In the genomic region with DNA sequence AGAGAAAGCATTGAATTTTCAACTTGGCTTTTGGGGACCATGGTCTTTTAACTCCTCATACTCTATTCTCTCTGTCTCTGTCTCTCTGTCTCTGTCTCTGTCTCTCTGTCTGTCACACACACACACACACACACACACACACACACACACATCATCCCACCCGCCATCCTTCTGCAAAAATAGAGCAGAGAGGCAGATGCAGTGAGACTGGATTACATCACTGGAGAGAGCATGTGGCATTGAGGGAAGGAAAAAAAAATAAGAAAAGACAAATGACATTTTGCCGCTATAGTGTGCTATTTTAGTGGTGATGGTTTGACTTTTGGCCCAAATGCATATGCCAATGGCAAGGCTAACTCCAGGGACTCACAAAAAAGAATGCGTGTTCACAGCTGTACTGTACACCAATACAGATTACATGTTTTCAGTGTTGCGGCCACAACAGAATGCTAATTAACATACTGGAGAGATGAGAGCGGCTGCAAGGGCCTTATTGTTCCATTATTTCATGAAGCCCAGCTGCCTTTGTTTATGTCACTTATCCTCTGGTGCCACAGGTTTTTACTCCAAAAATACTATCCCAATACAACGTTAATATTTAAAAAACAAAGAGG, we compare ENCODE assay signal across 19 mouse cellular contexts.
A peak's percentile ranks its signal among the peaks of the same experiment; 100 is the strongest.
DNase-seq lines count a peak whose midpoint lies in the region; ATAC-seq and TF ChIP-seq lines count a peak whose summit lies in the region.
"Had no signal": no experiment of that assay in that cellular context is flagged by ENCODE, and none has a peak within 500 bp of the region (broad histone marks: within the 10 kb centered on the region; RNA-seq: fewer than 3 reads in every experiment).

No protein-coding gene starts in this region.

- peak; percentile 43 for DNase-seq in layer of hippocampus, adult 11-12 months (ENCODE audit: low spot score)
- no peak for DNase-seq in layer of hippocampus, postnatal 36 days
- no peak for DNase-seq in gastrocnemius, adult 8-10 months (ENCODE audit: low spot score in 2 of 2)
- DNase-seq: adrenal gland, adult 2 months; B cell, adult 2 months; cerebellum, postnatal 14 days; gastrocnemius, postnatal 14 days; heart, postnatal 4 days; kidney, adult 8-10 months; spleen, adult 18-20 months; thymus, postnatal 4 days had no signal

- H3K27me3 ChIP-seq in forebrain, embryonic 12.5 days: peaks cover 6% of the 10 kb centered on the region
- H3K27me3 ChIP-seq in hindbrain, embryonic 15.5 days: no peaks in the 10 kb centered on the region
- H3K27me3 ChIP-seq in midbrain, embryonic 16.5 days (ENCODE audit: control insufficient read depth, insufficient read depth, low read depth, low read length): no peaks in the 10 kb centered on the region
- H3K27me3 ChIP-seq in intestine, postnatal 0 days (replicated peaks; ENCODE audit: control insufficient read depth, insufficient read depth, low read length): 0 out of 2 replicates have a peak, but pooled peaks cover 13% of the 10 kb centered on the region

- no peak for ATAC-seq in forebrain, embryonic 12.5 days (ENCODE audit: low FRiP score)
- no peak for ATAC-seq in hindbrain, embryonic 15.5 days (ENCODE audit: low FRiP score, low read depth)
- ATAC-seq in midbrain, embryonic 16.5 days: no peak
- ATAC-seq in intestine, postnatal 0 days: no peak

- H3K9me3 ChIP-seq in forebrain, embryonic 12.5 days: no peaks in the 10 kb centered on the region
- H3K9me3 ChIP-seq in hindbrain, embryonic 15.5 days: no peaks in the 10 kb centered on the region
- H3K9me3 ChIP-seq in midbrain, embryonic 16.5 days (replicated peaks; ENCODE audit: control insufficient read depth, low read length, poor library complexity, severe bottlenecking): no peaks in the 10 kb centered on the region
- no peaks in the 10 kb centered on the region for H3K9me3 ChIP-seq in intestine, postnatal 0 days (ENCODE audit: control insufficient read depth)

- peaks cover 47% of the 10 kb centered on the region for H3K4me1 ChIP-seq in forebrain, embryonic 12.5 days
- peaks cover 37% of the 10 kb centered on the region for H3K4me1 ChIP-seq in hindbrain, embryonic 15.5 days (replicated peaks)
- peaks cover 19% of the 10 kb centered on the region for H3K4me1 ChIP-seq in midbrain, embryonic 16.5 days (ENCODE audit: control insufficient read depth, insufficient read depth, low read length)
- no peaks in the 10 kb centered on the region for H3K4me1 ChIP-seq in intestine, postnatal 0 days (replicated peaks; ENCODE audit: control insufficient read depth, insufficient read depth, low read length)

- no peak for TF ChIP-seq CTCF in intestine, postnatal 0 days (IDR thresholded peaks at IDR 0.05; ENCODE audit: low read depth)

- H3K4me3 ChIP-seq in forebrain, embryonic 12.5 days (replicated peaks): no peak overlapping the region
- H3K4me3 ChIP-seq in hindbrain, embryonic 15.5 days: no peak overlapping the region
- no peak overlapping the region for H3K4me3 ChIP-seq in midbrain, embryonic 16.5 days (ENCODE audit: low read depth, low read length)
- no peak overlapping the region for H3K4me3 ChIP-seq in intestine, postnatal 0 days (ENCODE audit: low read depth, low read length)
- H3K4me3 ChIP-seq: myocyte had no signal

- H3K4me2 ChIP-seq in forebrain, embryonic 12.5 days: no peak overlapping the region
- no peak overlapping the region for H3K4me2 ChIP-seq in hindbrain, embryonic 15.5 days
- H3K4me2 ChIP-seq in midbrain, embryonic 16.5 days (ENCODE audit: low read length): no peak overlapping the region
- H3K4me2 ChIP-seq in intestine, postnatal 0 days (replicated peaks; ENCODE audit: low read depth): no peak overlapping the region
- H3K4me2 ChIP-seq: heart, embryonic 11.5 days had no signal

- H3K9ac ChIP-seq in forebrain, embryonic 12.5 days: no peak overlapping the region
- H3K9ac ChIP-seq in hindbrain, embryonic 15.5 days: no peak overlapping the region
- H3K9ac ChIP-seq in midbrain, embryonic 16.5 days (ENCODE audit: low read depth, low read length): peak overlapping the region; percentile 5; the same call in 1 of the 2 replicates
- no peak overlapping the region for H3K9ac ChIP-seq in intestine, postnatal 0 days (ENCODE audit: low read depth, low read length)
- H3K9ac ChIP-seq: liver, embryonic 14.5 days had no signal

- H3K27ac ChIP-seq in forebrain, embryonic 12.5 days: peak overlapping the region; percentile 74
- peak overlapping the region; percentile 72 for H3K27ac ChIP-seq in hindbrain, embryonic 15.5 days (replicated peaks)
- peak overlapping the region; percentile 61 for H3K27ac ChIP-seq in midbrain, embryonic 16.5 days (ENCODE audit: low read length)
- H3K27ac ChIP-seq in intestine, postnatal 0 days (ENCODE audit: low read depth, low read length): no peak overlapping the region
- H3K27ac ChIP-seq: liver, embryonic 14.5 days; macrophage had no signal

- H3K36me3 ChIP-seq in forebrain, embryonic 12.5 days (replicated peaks): no peaks in the 10 kb centered on the region
- H3K36me3 ChIP-seq in hindbrain, embryonic 15.5 days: no peaks in the 10 kb centered on the region
- H3K36me3 ChIP-seq in midbrain, embryonic 16.5 days (ENCODE audit: control insufficient read depth, insufficient read depth, low read length): no peaks in the 10 kb centered on the region
- no peaks in the 10 kb centered on the region for H3K36me3 ChIP-seq in intestine, postnatal 0 days (ENCODE audit: control insufficient read depth, insufficient read depth)

- WGBS in forebrain, embryonic 12.5 days: 25% methylated on average over 6 of the region's 6 CpGs
- WGBS in hindbrain, embryonic 15.5 days: 22% methylated on average over 6 of the region's 6 CpGs
- 26% methylated on average over 6 of the region's 6 CpGs for WGBS in midbrain, embryonic 16.5 days
- 78% methylated on average over 6 of the region's 6 CpGs for WGBS in intestine, postnatal 0 days
